Mouse (Mus musculus): Measurements from ENCODE around the gene Igf2bp3.

DNA sequence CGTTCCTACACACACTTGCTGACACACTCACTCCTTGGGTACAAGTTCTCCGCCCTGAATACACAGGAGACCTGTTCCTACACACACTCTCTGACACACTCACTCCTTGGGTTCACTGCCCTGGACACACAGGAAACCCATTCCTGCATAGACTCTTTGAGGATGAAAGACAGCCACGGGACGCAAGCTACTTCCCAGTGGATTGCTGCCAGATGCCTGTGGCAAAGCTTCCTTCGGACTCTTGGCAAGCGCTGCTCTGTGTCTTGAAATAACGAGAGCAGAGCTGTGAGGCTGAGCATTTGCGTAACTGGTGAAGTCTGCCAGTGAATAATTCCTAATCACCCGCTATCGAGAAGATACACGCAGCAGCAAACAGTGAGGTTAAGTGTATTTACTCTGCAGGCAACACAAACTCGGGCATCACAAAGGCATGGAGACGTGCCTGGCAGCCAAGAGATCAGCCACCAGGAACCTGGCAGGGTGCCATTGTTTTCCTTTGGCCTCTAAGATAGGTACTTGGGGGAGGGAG is 117.8 kb downstream of the Igf2bp3 start:
- TF ChIP-seq MAX (IDR thresholded peaks at IDR 0.05) (peak; percentile 17), CTCF (IDR thresholded peaks at IDR 0.05; ENCODE audit: control insufficient read depth, insufficient read depth, insufficient read length) (no peak), MYOG (IDR thresholded peaks at IDR 0.05; ENCODE audit: control insufficient read depth, extremely low read depth, insufficient read length) (no peak)

Data from C2C12 (cell line).